Mouse (Mus musculus) C2C12 (cell line): ENCODE results near the gene 4933415A04Rik.

Source experiments
- CTCF ChIP-seq: IDR thresholded peaks from one replicate; pipeline ENCODE4 v1.5.1; 2011; ENCODE audit not compliant: control insufficient read depth, insufficient read depth, insufficient read length
- MYOD1 ChIP-seq: IDR thresholded peaks from one replicate; pipeline ENCODE4 v1.6.1; 2011; ENCODE audit warnings: low read depth; ENCODE audit not compliant: control insufficient read depth, insufficient read length
- MYOG ChIP-seq: IDR thresholded peaks from one replicate; pipeline ENCODE4 v1.6.1; 2011; ENCODE audit not compliant: control insufficient read depth, insufficient read length; ENCODE audit errors: extremely low read depth
- USF1 ChIP-seq: IDR thresholded peaks from one replicate; pipeline ENCODE4 v1.6.1; 2011; ENCODE audit warnings: low read depth, mild to moderate bottlenecking, control low read depth, moderate library complexity

GRCm38 (mm10) chr11:43543711-43544466 is 43.0 kb upstream of the 4933415A04Rik start:
- no peak for TF ChIP-seq CTCF
- no peak for TF ChIP-seq MYOG
- no peak for TF ChIP-seq USF1
- no peak for TF ChIP-seq MYOD1
